Mouse (Mus musculus): ENCODE measurements around the gene Ing3.

The Ing3 gene

DNA sequence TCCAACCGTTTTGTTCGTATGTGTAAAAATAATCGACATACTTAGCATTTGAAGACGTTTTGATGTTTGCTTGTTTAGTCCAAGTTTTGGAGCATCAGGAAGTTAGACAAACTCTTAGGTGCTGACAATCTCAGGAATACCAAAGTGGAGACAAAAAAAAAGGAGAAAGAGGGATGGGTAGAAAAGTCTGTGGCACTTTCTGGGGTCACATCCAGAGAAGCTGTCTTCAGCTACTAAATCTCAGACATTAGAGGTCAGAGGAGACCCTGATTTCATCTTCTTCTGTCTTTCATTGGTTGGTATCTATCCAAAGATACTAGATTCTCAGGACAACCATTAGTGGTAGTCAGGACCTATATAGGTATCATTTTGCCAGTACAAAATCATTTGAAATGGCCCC, 41.8 kb downstream of the Ing3 start:
- no peak for DNase-seq (ENCODE audit: low spot score)

DNA sequence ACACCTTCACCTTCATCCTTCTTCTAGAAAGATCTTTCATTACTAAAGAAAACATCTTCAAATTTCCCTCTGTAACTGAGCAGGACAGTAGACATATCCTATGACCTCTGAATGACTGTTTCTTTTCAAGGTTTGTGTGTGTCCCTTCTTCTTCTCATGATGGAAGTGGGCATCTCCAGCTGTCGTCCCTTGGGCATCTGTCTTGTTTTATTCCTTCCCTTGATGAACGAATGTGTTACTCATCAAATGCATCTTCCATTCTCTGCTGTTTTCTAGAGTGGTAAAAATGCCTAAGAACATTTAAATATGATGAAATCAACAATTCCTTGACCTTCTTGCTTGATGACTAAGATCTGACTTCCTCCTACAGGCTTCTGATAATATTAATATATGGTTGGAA, 43.7 kb downstream of the Ing3 start:
- DNase-seq (ENCODE audit: low spot score) = no peak

GRCm38 (mm10) chr6:21998131-21998530, 48.8 kb downstream of the Ing3 start:
- DNase-seq (ENCODE audit: low spot score) = no peak

- DNase-seq (ENCODE audit: low spot score) = no peak
Measured at GRCm38 (mm10) chr6:21999025-21999424, 49.7 kb downstream of the Ing3 start.

GRCm38 (mm10) chr6:22000086-22000485, 50.7 kb downstream of the Ing3 start:
- DNase-seq (ENCODE audit: low spot score) = no peak

DNA sequence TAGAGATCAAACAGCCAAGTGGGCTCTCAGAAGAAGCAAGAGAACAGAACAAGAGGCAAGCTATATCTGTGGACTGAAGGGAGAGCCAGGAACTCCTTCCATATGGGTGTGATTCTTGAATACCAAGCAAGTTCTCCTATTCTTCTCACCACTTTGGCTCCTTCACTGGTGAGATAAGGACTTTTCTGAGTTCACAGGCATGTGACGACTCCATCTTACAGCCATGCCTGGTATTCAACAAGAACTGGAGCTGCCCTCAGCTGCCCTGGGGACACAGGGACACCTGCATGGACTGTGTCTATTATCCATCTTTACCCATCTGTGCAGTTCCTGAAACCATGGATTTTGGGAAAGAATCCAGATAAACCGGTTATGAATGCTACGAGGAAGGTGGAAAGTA, 51.5 kb downstream of the Ing3 start:
- no peak for DNase-seq (ENCODE audit: low spot score)

GRCm38 (mm10) chr6:22001284-22001916, 52.0 kb downstream of the Ing3 start:
- no peak for DNase-seq (ENCODE audit: low spot score)

- no peak for DNase-seq (ENCODE audit: low spot score)
Measured at GRCm38 (mm10) chr6:22002521-22003199, 53.3 kb downstream of the Ing3 start.

GRCm38 (mm10) chr6:22003200-22003587, 53.8 kb downstream of the Ing3 start:
- peak; percentile 68 for DNase-seq (ENCODE audit: low spot score)

DNA sequence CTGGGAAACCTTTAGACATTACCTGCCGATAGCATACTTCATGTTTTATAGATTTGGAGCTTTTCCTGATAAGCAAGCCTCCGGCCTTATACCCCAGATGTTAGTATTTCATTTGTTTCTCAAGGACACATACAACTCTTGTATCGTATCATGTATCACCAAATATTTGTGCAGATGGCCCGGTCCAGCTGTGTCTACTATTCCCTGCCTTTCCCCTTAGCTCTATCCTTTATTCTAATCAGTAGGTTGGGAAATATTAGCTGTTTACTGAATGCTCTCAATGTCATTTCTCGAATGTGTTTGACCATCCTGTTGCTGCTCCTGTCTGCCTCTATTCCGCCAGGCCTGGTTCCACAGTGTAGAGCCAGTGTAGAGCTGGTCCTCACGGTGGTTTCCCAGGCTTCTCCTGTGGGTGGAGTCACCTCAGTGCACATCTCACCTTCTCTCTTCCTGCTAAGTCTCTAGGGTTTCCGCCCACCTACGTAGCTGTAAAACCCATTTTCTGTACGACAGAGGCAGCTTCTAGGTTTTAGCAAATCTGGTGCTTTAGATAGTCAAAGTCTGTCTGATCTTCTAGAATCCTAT, 54.7 kb downstream of the Ing3 start:
- no peak for DNase-seq (ENCODE audit: low spot score)

GRCm38 (mm10) chr6:22008346-22008745, 59.0 kb downstream of the Ing3 start:
- no peak for DNase-seq (ENCODE audit: low spot score)

DNA sequence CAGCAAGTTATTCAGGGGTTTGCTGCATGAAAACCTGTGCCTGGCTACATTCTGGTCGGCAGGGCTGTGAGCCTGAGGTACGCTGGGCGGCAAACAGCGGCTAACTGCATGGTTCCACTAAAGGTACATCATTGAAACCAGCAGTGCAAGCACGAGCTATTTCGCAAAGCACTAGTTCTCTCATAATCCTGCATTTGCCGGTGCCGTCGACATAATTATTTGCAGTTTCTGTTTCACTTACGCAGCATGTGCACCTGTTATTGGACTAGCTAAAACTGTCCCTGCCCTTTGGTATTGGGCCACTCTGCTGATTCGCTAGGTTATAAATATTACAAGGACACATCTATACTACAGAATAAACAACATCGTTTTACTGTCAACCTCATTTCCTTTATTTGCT, 60.9 kb downstream of the Ing3 start:
- no peak for DNase-seq (ENCODE audit: low spot score)

DNA sequence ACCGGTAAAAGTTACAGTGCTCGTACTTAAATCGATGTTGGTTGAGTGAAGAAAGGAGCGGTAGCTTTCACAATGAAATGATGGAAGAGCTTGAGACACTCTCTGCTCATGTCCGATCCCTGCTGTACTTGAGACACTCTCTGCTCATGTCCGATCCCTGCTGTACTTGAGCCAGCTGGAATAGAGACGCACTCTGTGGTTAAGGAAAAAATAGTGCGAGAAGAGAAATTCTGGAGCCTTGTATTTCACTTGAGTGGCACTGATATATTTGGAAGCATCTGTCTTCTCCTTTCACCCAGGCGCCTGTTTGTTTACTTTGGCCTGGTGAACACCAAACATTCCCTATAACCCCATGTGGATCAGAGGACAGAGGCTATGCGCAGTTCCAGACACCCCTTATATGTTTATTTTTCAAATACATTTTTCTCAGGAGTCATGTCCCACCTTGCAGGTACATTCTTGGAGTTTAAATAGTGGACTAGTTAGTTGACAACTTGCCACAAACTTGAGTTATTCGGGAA, 61.5 kb downstream of the Ing3 start:
- DNase-seq (ENCODE audit: low spot score) = no peak

GRCm38 (mm10) chr6:22011546-22011945, 62.2 kb downstream of the Ing3 start:
- no peak for DNase-seq (ENCODE audit: low spot score)

DNA sequence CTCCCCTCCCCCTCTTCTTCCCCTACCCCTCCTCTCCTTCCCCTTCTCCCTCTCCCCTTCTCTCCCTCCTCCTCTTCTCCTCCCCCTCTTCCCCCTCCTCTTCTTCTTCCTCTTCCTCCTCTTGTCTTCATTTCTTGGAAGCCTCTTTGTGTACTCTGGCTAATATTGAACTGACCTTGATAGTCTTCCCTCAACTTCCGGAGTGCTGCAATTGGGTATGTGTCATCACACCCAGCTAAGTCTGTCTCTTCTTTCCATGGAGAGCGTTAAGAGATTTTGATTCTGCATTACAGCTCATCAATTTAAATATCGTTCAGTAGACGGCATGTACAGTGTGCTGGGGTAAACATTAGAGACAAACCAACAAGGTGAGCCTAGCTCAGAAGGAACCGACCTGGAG, 62.7 kb downstream of the Ing3 start:
- no peak for DNase-seq (ENCODE audit: low spot score)

DNA sequence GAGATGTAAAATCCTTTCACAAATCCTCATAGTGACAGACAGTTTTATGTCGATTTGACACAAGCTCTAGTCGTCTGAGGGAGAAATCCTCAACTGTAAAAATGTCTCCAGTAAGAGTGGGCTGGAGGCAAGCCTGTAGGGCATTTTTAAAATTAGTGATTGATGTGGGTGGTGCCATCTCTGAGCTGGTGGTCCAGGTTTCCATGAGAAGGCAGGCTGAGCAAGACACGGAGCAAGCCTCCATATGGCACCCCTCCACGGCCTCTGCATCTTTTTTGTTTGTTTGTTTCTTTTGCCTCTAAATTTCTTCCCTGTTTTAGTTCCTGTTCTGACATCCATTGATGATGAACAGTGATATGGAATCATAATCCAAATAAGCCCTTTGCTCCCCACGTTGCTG, 63.1 kb downstream of the Ing3 start:
- DNase-seq (ENCODE audit: low spot score) = no peak

DNA sequence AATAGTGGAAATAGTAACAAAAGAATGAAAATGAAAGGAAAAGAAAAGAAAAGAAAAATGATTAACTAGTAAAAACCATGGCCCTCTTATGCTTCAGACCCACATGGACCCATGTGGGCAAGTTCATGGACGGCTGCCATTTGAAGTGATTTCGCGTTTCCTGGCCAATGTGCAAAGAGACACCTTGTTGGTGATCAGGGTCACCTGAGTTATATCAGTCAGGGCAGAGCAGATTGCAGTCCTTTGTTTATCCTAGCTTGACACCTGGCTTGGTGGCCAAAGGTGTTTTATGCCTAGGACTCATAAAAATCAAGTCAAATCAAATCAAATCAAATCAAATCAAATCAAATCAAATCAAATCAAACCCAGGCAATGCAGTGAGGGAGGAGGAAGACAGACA, 64.0 kb downstream of the Ing3 start:
- DNase-seq (ENCODE audit: low spot score) = no peak

DNA sequence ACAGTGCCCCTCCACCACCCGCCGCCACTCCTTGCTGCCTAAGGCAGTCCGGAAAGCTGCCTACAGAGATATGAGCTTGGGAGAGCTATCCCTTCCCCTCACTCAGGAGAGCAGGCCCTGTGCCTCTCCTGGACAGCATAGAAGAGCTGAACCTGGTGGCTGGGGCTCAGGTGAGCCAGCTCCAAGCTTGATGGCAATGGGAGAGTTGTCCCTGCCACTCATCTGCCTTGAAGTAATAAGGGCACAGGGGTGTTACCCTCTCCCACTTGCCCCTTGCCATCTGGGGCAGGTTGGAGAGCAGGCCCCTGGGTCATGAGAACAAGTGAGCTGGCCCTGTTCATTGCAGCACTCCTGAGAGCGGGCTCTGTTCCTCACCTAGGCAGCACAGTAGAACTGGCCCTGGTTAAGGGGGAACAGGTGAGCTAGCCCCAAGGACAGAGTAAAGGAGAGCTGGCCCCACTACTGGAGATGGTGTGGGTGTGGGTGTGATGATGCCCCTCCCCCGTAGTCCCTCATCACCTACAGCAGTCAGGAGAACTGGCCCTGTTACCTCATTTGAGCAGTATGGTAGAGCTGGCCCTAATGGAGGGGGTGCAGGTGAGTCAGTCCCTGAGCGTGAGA, 65.0 kb downstream of the Ing3 start:
- no peak for DNase-seq (ENCODE audit: low spot score)

- no peak for DNase-seq (ENCODE audit: low spot score)
Measured at GRCm38 (mm10) chr6:22017631-22018030, 68.3 kb downstream of the Ing3 start.

DNA sequence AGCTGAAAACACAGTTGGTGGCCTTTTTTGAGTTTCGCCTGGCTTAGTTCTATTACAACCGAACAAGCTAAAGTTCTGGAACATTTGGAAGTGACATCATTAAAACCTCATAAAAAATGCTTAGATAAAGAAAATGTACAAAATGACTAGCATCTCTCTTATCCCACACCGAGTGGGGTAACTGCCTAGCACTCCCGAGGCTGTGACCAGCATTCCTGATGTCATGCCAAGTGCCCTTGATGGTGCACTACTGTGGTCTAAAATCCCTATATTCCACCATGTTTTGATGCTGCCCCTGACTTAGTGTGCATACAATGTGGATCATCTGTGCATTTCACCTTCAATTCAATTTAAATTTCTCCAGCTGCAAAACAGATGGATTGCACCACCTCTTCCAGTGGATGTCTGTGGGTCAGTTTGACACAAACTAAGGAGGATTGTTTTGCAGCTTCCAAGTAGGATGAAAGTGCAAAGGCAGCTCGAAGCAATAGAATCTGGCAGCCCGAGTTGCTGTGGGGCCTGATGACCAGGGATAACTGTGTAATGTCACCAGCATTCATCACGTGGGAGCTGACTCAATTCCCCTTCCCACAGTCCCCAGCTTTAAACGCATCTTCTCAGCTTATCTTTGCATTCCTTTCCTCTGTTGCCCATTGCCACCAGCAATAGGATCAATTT, 69.5 kb downstream of the Ing3 start:
- DNase-seq (ENCODE audit: low spot score) = no peak

GRCm38 (mm10) chr6:22019637-22020036, 70.3 kb downstream of the Ing3 start:
- no peak for DNase-seq (ENCODE audit: low spot score)

DNA sequence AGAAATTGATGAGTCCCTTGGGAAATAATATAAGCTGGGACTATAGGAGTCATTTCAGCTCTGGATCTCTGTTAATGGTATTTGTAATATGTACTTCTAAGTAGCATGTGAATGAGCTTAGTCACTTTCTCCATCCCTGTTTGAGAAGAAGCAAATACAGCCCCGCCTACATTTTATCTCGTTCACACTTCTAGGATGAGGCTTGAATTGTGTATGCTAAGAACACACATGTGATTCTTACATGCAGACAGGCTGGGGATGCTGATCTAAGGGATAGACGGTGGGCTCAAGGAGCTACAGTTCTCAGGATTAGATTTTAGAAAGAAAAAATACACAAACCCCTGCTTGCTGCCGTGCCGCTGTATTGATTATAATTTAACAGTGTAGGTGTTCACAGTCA, 71.3 kb downstream of the Ing3 start:
- DNase-seq (ENCODE audit: low spot score) = no peak

DNA sequence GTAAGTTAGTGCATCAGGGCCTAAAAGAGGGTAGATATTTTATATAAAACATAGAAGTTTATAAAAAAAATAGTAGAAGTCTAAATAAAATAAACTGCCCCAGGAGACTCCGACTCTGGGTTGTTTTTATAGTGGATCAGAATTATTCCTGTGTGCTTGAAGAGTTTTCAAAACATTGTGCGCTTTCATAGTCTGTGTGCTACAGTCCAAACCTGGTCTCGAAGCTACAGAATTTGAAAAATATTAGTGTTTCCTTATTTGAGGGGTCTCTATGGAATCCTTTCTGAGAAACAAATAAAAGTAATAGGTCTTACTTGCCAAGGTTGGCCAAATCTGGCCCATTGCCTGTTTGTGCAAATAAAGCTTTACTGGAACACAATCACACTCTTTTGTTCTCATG, 71.9 kb downstream of the Ing3 start:
- DNase-seq (ENCODE audit: low spot score) = no peak

All from testis, postnatal 14 days (tissue).